Mouse (Mus musculus): ENCODE results near the gene Nhp2. TPM values are rescaled to one million over a fixed set of nuclear protein-coding genes. Genes with fewer than 3 reads are reported as not detected.

The Nhp2 gene
- polyA plus RNA-seq, 1 experiment from 2014 or later, result 172 TPM

Other genes starting within 250 kb of the Nhp2 start
- gene Phykpl, start 35.0 kb upstream of the Nhp2 start, polyA plus RNA-seq (2015; fragmentation: Nextera tagmentation; extraction: Ambion mirVana), result 18.5 and 21.1 TPM in 2 replicates
- gene Hnrnpab, start 12.9 kb upstream of the Nhp2 start, polyA plus RNA-seq (2015; fragmentation: Nextera tagmentation; extraction: Ambion mirVana), result 381 and 414 TPM in 2 replicates
- 38.2 and 42.6 TPM in 2 replicates for gene Rmnd5b, start 16.2 kb downstream of the Nhp2 start, polyA plus RNA-seq (2015; fragmentation: Nextera tagmentation; extraction: Ambion mirVana)
- 17.6 and 18.1 TPM in 2 replicates for gene N4bp3, start 31.1 kb downstream of the Nhp2 start, polyA plus RNA-seq (2015; fragmentation: Nextera tagmentation; extraction: Ambion mirVana)
- 3.2 and 3.3 TPM in 2 replicates for gene D930048N14Rik, start 31.2 kb downstream of the Nhp2 start, polyA plus RNA-seq (2015; fragmentation: Nextera tagmentation; extraction: Ambion mirVana)
- gene 0610009B22Rik, start 69.1 kb downstream of the Nhp2 start, polyA plus RNA-seq (2015; fragmentation: Nextera tagmentation; extraction: Ambion mirVana), result 96.0 and 105 TPM in 2 replicates
- gene Sec24a, start 143.9 kb downstream of the Nhp2 start, polyA plus RNA-seq (2015; fragmentation: Nextera tagmentation; extraction: Ambion mirVana), result 20.1 and 20.8 TPM in 2 replicates
- 168 and 171 TPM in 2 replicates for gene Sar1b, start 144.0 kb downstream of the Nhp2 start, polyA plus RNA-seq (2015; fragmentation: Nextera tagmentation; extraction: Ambion mirVana)
- gene Jade2, start 237.9 kb downstream of the Nhp2 start, polyA plus RNA-seq (2015; fragmentation: Nextera tagmentation; extraction: Ambion mirVana), result 1.3 and 1.4 TPM in 2 replicates